Mouse (Mus musculus): Measurements from ENCODE around the gene Sp2. TPM values are rescaled to one million over a fixed set of nuclear protein-coding genes. Genes with fewer than 3 reads are reported as not detected.

Gene Sp2
- polyA plus RNA-seq, 1 experiment from 2014 or later = 17.9 TPM

- Histone ChIP-seq H3K27me3 (no peaks in the 10 kb centered on the region), H3K4me2 (peak overlapping the region; percentile 62), H3K4me1 (peaks cover 29% of the 10 kb centered on the region), H3K4me3 (peak overlapping the region; percentile 84), H3K9me3 (no peaks in the 10 kb centered on the region), H3K27ac (peak overlapping the region; percentile 95), H3K36me3 (no peaks in the 10 kb centered on the region), H3K9ac (peak overlapping the region; percentile 95)
- 34% methylated on average over 3 of the region's 3 CpGs for WGBS
- ATAC-seq (ENCODE audit: borderline replicate concordance, extremely low read depth, low FRiP score, low TSS enrichment) = no peak
Observed at GRCm38 (mm10) chr11:96976379-96976687, 6.4 kb downstream of the Sp2 start.

GRCm38 (mm10) chr11:96975511-96976378 is 7.0 kb downstream of the Sp2 start:
- Histone ChIP-seq H3K27ac (peak overlapping the region; percentile 95; the same call in 1 of the 2 replicates), H3K4me3 (peak overlapping the region; percentile 84; the same call in 1 of the 2 replicates), H3K9ac (peak overlapping the region; percentile 95; the same call in 1 of the 2 replicates), H3K27me3 (no peaks in the 10 kb centered on the region), H3K4me1 (peaks cover 35% of the 10 kb centered on the region), H3K4me2 (peak overlapping the region; percentile 62), H3K36me3 (no peaks in the 10 kb centered on the region), H3K9me3 (no peaks in the 10 kb centered on the region)
- ATAC-seq (ENCODE audit: borderline replicate concordance, extremely low read depth, low FRiP score, low TSS enrichment) = no peak
- 73% methylated on average over 10 of the region's 10 CpGs for WGBS

- H3K4me1 ChIP-seq = peaks cover 44% of the 10 kb centered on the region
Observed at GRCm38 (mm10) chr11:96974813-96975212, 7.9 kb downstream of the Sp2 start.

GRCm38 (mm10) chr11:96973426-96973964 is 9.3 kb downstream of the Sp2 start:
- no peak overlapping the region for H3K4me2 ChIP-seq
- H3K36me3 ChIP-seq = no peaks in the 10 kb centered on the region
- WGBS = 91% methylated on average over 5 of the region's 5 CpGs
- H3K27ac ChIP-seq = no peak overlapping the region
- no peaks in the 10 kb centered on the region for H3K9me3 ChIP-seq
- ATAC-seq (ENCODE audit: borderline replicate concordance, extremely low read depth, low FRiP score, low TSS enrichment) = no peak
- H3K9ac ChIP-seq = no peak overlapping the region
- no peaks in the 10 kb centered on the region for H3K27me3 ChIP-seq
- no peak overlapping the region for H3K4me3 ChIP-seq
- H3K4me1 ChIP-seq = peaks cover 53% of the 10 kb centered on the region

More at GRCm38 (mm10) chr11:96974813-96975212, 7.9 kb downstream of the Sp2 start:
- no peak overlapping the region for H3K27ac ChIP-seq
- no peak for ATAC-seq (ENCODE audit: borderline replicate concordance, extremely low read depth, low FRiP score, low TSS enrichment)
- no peaks in the 10 kb centered on the region for H3K9me3 ChIP-seq
- no peaks in the 10 kb centered on the region for H3K27me3 ChIP-seq
- 71% methylated on average over 5 of the region's 5 CpGs for WGBS
- no peaks in the 10 kb centered on the region for H3K36me3 ChIP-seq
- H3K4me2 ChIP-seq = no peak overlapping the region
- no peak overlapping the region for H3K9ac ChIP-seq
- H3K4me3 ChIP-seq = no peak overlapping the region

GRCm38 (mm10) chr11:96972906-96973305 is 9.9 kb downstream of the Sp2 start:
- Histone ChIP-seq H3K4me2 (no peak overlapping the region), H3K27me3 (no peaks in the 10 kb centered on the region), H3K36me3 (no peaks in the 10 kb centered on the region), H3K27ac (no peak overlapping the region), H3K4me3 (no peak overlapping the region), H3K9me3 (no peaks in the 10 kb centered on the region), H3K4me1 (peaks cover 54% of the 10 kb centered on the region), H3K9ac (no peak overlapping the region)
- ATAC-seq (ENCODE audit: borderline replicate concordance, extremely low read depth, low FRiP score, low TSS enrichment) = no peak
- WGBS = 85% methylated on average over 5 of the region's 5 CpGs

- Histone ChIP-seq H3K27me3 (no peaks in the 10 kb centered on the region), H3K9me3 (no peaks in the 10 kb centered on the region), H3K4me2 (no peak overlapping the region; the same call in 1 of the 2 replicates), H3K4me3 (no peak overlapping the region), H3K36me3 (no peaks in the 10 kb centered on the region), H3K9ac (no peak overlapping the region), H3K27ac (peak overlapping the region; percentile 91), H3K4me1 (peaks cover 57% of the 10 kb centered on the region)
- 33% methylated on average over 3 of the region's 3 CpGs for WGBS
- ATAC-seq (ENCODE audit: borderline replicate concordance, extremely low read depth, low FRiP score, low TSS enrichment) = no peak
Observed at GRCm38 (mm10) chr11:96970341-96970740, 12.4 kb downstream of the Sp2 start.

- H3K9ac ChIP-seq = peak overlapping the region; percentile 23; the same call in 1 of the 2 replicates
- H3K27me3 ChIP-seq = no peaks in the 10 kb centered on the region
- ATAC-seq (ENCODE audit: borderline replicate concordance, extremely low read depth, low FRiP score, low TSS enrichment) = peak; percentile 50; the same call in 1 of the 2 replicates
- 23% methylated on average over 1 of the region's 1 CpGs for WGBS
- peak overlapping the region; percentile 91 for H3K27ac ChIP-seq
- no peaks in the 10 kb centered on the region for H3K36me3 ChIP-seq
- peaks cover 55% of the 10 kb centered on the region for H3K4me1 ChIP-seq
- H3K4me3 ChIP-seq = no peak overlapping the region
- peak overlapping the region; percentile 7; the same call in 1 of the 2 replicates for H3K4me2 ChIP-seq
- no peaks in the 10 kb centered on the region for H3K9me3 ChIP-seq
Observed at GRCm38 (mm10) chr11:96969746-96970145, 13.0 kb downstream of the Sp2 start.

GRCm38 (mm10) chr11:96969280-96969722 is 13.5 kb downstream of the Sp2 start:
- no peaks in the 10 kb centered on the region for H3K9me3 ChIP-seq
- H3K4me2 ChIP-seq = peak overlapping the region; percentile 7; the same call in 1 of the 2 replicates
- H3K36me3 ChIP-seq = no peaks in the 10 kb centered on the region
- peak overlapping the region; percentile 91 for H3K27ac ChIP-seq
- no peak overlapping the region for H3K9ac ChIP-seq
- ATAC-seq (ENCODE audit: borderline replicate concordance, extremely low read depth, low FRiP score, low TSS enrichment) = 0 out of 2 replicates have a peak, but pooled peaks have one; percentile 20
- no peaks in the 10 kb centered on the region for H3K27me3 ChIP-seq
- no peak overlapping the region for H3K4me3 ChIP-seq
- peaks cover 55% of the 10 kb centered on the region for H3K4me1 ChIP-seq
- WGBS = 54% methylated on average over 5 of the region's 5 CpGs

- Histone ChIP-seq H3K4me1 (peaks cover 60% of the 10 kb centered on the region), H3K9me3 (no peaks in the 10 kb centered on the region), H3K27me3 (no peaks in the 10 kb centered on the region), H3K27ac (peak overlapping the region; percentile 91), H3K4me2 (no peak overlapping the region), H3K9ac (no peak overlapping the region), H3K36me3 (no peaks in the 10 kb centered on the region), H3K4me3 (no peak overlapping the region)
- WGBS = 37% methylated on average over 6 of the region's 6 CpGs
- ATAC-seq (ENCODE audit: borderline replicate concordance, extremely low read depth, low FRiP score, low TSS enrichment) = no peak
Observed at GRCm38 (mm10) chr11:96968476-96968875, 14.3 kb downstream of the Sp2 start.

- Histone ChIP-seq H3K27me3 (no peaks in the 10 kb centered on the region), H3K36me3 (no peaks in the 10 kb centered on the region), H3K4me3 (no peak overlapping the region), H3K4me1 (peaks cover 61% of the 10 kb centered on the region), H3K4me2 (peak overlapping the region; percentile 33; the same call in 1 of the 2 replicates), H3K27ac (peak overlapping the region; percentile 49), H3K9me3 (no peaks in the 10 kb centered on the region), H3K9ac (no peak overlapping the region; the same call in 1 of the 2 replicates)
- 55% methylated on average over 11 of the region's 11 CpGs for WGBS
- ATAC-seq (ENCODE audit: borderline replicate concordance, extremely low read depth, low FRiP score, low TSS enrichment) = no peak
Observed at GRCm38 (mm10) chr11:96967544-96968269, 15.1 kb downstream of the Sp2 start.

GRCm38 (mm10) chr11:96966914-96967543 is 15.7 kb downstream of the Sp2 start:
- Histone ChIP-seq H3K27me3 (no peaks in the 10 kb centered on the region), H3K4me2 (peak overlapping the region; percentile 33), H3K9ac (no peak overlapping the region; the same call in 1 of the 2 replicates), H3K4me1 (peaks cover 61% of the 10 kb centered on the region), H3K36me3 (peaks cover 5% of the 10 kb centered on the region; the same call in 1 of the 2 replicates), H3K27ac (peak overlapping the region; percentile 49), H3K9me3 (no peaks in the 10 kb centered on the region), H3K4me3 (0 out of 2 replicates have a peak overlapping the region, but pooled peaks have one; percentile 6)
- 65% methylated on average over 13 of the region's 13 CpGs for WGBS
- no peak for ATAC-seq (ENCODE audit: borderline replicate concordance, extremely low read depth, low FRiP score, low TSS enrichment)

All from lung, embryonic 15.5 days (tissue).